Mouse (Mus musculus): ENCODE data around the gene Psmc5. TPM values are rescaled to one million over a fixed set of nuclear protein-coding genes. Genes with fewer than 3 reads are reported as not detected.
"Not testable (repeated sequence)": the region's sequence is repeated elsewhere in the genome, so short reads cannot be mapped to it uniquely, and the experiment has no call there.

The Psmc5 gene
- 100 to 1,000 TPM in 3 of 4 experiments, 10 to 100 TPM in 1; 99.8 to 112 (median 103) TPM for total RNA-seq (2022)

DNA sequence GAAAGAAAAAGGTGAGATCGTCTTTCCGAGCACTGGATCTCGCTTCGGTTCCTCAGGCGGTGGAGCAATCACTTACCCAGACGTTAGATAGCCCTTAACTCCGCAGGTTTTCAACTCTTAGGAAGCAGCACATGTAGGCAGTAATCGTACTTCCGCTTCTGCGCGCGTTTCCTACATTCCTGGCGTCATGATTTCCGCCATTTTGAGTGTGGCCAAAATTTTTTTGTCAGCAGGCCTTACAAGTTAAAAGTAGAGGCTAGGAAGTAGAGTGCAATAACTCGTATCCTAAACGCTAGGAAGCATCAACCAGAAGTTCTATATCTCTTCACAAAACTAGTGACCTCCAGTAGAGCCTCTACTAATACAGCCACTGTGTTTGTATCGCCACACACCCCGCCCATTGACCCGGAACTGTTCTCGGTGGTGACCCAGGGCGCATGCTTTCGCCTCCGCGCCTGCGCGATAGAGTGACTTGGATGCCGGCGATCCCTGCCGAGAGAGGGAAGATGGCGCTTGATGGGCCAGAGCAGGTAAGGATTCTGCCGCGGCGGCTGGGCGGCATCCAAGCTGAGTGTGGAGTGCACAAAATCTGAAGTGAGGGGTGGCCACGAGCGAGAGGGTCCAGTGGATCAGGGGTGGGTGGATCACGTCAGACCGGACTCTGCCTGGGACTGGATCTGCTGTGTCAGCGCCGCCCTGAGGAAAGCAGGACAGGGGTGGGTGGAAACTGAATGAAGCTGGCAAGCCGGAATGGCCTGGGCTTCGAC lies at the start of gene Psmc5, which contains the start of gene Ftsj3:
Gene Psmc5, plus strand, starts transcription at position 470 of the 767 bp plus-strand sequence.
Gene Ftsj3, minus strand, starts transcription at position 395 of the 767 bp plus-strand sequence.
- peak; percentile 99 for DNase-seq (ENCODE audit: low spot score)

DNA sequence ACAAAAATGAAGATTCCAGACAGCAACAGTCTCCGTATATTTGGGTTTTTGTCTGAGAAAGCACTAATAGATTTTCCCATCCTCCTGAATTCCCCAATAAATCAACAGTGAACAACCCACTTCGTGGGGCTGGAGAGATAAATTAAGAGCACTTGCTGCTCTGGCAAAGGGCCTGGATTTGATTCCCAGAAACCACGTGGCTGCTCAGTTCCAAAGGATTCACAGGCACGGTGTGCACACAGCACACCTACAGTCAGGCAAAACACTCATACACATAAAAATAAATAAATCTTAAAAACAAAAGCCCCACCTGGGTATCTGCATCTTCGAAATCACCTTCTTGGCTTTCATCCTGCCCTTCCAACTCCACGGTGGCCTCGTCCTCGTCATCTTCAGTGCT lies 43.2 kb upstream of the Psmc5 start:
- DNase-seq (ENCODE audit: low spot score): peak; percentile 22

DNA sequence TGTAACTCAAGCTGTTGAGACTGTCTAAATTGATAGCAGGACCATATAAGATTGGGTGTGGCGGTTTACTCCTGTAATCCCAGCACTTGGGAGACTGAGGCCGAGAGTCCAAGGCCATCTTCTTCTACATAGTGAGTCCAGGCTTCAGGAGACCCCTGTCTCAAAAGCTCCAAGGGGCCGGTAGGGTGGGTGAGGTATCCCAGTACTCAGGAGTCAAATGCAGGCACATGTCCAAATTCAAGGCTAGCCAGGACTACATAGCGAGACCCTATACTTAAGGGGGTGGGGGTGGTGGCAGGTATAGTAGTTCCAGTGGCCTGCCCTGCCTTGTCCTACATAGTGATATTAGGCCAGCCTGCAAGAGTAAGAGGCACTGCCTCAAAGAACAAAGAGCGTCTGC lies 41.1 kb upstream of the Psmc5 start:
- DNase-seq (ENCODE audit: low spot score): no peak

DNA sequence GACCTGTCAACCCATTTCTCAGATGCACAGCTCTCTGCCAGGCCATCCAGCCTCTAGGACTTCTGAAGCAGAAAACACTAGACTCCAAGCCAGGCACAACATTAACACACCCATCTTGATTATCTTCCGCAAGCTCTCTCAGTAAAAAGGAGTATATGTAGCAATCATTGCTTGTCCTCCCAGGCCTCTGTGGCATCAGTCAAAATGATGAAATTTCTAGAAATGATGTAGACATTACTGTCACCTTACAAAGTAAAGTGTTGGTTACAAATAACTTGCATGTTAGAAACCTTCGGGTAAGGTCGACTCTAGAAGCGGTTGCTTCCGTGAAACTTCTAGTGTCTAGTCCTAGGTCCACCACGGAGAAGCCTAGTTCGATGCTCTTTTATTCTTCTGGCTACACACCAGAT lies 40.5 kb upstream of the Psmc5 start:
- no peak for DNase-seq (ENCODE audit: low spot score)

DNA sequence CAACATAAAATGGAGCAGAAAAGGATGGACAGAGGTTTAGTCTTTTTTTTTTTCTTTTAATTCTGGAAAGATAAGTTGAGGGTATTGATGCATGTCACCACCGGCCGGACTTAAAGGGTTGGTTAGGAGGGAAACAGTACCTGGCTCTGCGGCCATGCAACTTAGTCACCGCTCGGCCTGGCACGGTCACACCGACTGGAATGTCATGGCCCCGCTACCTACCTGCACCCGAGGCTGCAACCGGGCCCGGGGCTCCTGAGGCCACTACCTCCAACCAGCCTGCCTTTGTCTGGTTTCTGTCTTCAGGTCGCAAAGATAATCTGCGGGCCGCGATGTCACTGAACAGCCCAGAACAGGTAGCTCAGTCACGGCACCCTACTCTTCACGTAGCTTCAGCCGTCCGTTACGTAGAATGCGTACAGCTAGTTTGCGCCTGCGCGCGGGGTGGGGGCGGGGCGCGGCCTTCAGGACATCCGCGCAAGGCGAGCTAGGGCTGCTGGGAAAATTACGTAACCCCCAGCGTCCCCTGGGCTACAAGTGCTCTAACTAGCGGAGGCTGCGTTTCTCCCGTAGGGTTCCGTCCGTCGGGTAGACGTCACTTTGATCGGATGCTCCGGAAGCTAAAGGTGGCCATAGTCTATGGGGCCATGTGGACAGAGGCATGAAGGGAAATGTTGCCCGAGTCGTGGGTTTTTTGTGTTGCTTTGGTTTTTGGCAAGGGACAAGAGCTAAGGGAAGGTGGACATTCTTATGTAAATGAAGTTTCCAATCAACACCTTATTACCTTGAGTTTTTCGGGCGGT lies 39.8 kb upstream of the Psmc5 start, which contains the start of gene Ccdc47:
Gene Ccdc47, minus strand, starts transcription at position 418 of the 803 bp plus-strand sequence.
- DNase-seq (ENCODE audit: low spot score): peak; percentile 97

DNA sequence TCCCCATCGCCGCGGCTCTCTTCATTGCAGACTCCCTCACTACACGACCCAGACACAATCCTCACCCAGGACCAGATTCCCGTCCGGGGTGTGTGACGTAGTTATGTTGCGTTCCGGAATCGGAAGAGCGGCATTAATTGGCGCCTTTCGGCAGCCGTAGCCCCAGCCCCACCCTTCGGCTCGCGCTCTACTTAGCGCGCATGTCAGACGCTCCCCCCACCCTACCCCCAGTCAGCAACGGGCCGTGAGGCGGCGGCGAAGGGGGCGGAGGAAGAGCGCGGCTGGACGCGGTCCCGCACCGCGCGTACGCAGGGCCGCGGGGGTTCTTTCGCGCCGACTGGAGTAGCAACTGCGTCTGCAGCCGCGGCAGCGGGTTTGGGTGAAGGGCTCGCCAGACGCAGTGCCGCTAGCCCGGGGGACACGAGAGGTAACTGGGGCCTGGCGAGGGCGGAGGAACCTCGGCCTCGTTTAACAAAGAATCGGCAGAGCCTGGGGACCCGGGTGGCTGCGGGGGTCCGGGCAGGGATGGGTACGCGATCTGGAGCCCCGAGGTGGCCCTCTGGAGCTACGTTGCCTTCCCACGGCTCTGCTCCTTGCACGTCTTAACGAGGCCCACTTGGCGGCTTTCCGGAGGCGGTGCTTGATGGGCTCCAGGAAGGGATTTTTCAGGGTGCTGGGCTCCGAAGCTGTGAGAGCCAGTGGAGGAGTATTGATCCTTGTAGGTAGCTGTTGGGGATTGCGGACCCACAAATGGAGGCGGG lies 39.0 kb upstream of the Psmc5 start, which contains the start of gene Ddx42:
Gene Ddx42, plus strand, starts transcription at position 197 of the 761 bp plus-strand sequence.
- peak; percentile 87 for DNase-seq (ENCODE audit: low spot score)

DNA sequence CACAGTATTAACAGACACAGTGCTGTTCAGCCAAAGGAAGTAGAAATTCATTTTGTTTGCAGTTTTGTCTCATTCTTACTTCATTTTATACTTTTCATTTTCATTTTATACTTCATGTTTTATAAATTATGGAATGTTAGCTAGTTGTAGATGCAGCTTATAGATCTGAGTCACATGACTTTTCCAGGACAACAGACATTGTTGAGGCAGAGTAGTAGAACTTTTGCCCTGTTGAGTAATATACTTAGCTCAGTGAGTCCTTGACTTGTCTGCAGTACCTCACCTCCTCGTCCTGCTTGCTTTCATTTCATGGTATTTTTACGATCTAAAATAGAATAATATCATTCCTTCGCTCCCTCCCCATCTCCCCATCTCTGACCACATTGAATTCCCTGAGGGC lies 35.4 kb upstream of the Psmc5 start:
- no peak for DNase-seq (ENCODE audit: low spot score)

DNA sequence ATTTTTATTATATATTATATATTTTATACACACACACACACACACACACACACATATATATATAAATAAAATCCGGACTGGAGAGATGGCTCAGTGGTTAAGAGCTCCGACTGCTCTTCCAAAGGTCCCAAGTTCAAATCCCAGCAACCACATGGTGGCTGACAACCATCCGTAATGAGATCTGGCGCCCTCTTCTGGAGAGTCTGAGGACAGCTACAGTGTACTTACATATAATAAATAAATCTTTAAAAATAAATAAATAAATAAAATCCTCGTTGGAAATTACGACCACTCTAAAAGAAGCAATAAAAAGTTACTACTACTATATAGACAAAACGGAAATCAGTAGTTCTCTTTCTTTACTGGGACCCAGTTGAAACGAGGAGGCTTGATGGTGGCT lies 22.0 kb upstream of the Psmc5 start:
- not testable (repeated sequence) for DNase-seq (ENCODE audit: low spot score)

DNA sequence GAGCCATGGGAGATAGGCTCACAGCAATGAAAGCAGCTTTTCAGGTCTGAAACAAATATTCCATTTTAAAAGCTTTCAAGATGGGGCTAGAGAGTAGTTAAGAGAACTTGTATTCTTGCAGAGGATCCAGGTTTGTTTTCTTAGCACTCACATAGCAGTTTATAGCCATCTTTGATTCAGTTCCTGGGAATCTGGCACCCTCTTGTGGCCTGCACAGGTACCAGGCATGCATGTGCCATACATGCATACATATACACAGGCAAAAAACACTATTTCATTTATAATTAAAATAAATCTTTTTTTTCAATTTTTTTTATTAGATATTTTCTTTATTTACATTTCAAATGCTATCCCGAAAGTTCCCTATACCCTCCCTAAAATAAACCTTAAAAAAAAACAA lies 9.1 kb upstream of the Psmc5 start:
- DNase-seq (ENCODE audit: low spot score): no peak

DNA sequence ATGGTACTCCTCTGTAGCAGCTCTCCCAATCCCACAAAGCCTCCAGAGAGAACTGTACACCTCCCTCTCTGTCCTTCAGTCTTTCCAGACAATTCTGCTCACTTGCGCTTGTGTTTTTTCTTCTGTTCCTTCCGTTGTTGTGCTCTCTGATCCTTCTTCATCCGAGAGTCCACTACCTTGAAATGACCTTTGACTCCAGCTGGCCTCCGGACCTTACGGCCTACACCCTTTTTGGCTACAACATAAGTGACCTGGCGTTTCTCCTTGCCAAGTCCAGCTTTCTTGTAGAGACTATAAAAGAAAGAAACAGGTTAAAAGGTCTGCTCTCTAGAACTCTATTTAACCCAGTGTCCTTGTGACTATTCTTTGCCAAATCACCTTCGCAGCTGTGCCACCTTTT lies 6.6 kb upstream of the Psmc5 start:
- DNase-seq (ENCODE audit: low spot score): no peak

DNA sequence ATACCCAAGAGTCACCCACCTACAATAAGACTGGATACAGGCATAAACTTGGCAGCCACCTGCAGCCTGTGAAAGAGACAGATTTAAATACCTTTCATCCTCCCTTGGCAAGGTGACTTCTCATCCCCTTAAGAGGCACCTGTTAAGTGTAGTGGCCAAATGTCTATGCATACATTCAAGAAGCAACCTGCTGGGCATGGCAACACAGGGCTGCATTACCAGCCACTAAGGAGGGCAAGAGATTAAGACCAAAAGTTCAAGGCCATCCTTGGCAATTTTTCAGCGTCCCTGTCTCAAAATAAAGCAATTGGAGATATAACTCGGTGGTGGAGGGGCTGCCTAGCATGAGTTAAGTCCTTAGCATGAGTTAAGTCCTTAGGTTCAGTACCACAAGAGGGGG lies 1.2 kb upstream of the Psmc5 start:
- no peak for DNase-seq (ENCODE audit: low spot score)

DNA sequence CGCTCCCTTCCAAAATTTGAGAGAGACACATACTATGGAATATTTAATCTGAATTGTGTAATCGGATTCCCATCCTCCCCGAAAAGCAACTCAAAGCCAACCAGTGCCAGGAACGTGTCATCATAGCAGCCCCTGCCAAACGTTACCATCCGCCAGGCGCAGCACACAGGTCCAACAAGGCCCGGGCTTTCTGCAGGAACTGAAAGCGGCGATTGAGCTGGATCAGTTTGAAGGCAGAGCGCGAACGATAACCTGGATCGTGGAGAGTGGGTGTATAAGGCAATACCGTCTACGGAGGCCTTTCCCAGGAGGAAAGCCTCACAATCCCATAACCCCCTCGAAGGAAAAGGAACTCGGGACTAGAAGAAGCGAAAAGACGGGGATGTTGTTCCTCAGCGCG lies 780 bp upstream of the Psmc5 start:
- no peak for DNase-seq (ENCODE audit: low spot score)

DNA sequence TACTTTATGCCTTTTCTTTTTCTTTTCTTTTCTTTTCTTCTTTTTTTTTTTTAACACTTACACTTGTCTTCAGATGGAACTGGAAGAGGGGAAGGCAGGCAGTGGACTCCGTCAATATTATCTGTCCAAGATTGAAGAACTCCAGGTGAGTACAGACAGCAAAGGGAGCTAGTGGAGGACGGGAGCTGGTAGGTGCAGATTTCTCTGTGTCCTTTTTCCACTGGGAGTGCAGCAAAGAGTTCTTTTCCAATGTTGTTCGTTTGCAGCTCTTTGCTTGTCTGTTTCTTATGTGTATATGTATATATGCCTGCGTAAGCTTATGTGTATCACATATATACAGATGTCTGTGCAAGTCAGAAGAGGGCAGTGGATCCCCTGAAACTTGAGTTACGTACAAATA lies 821 bp downstream of the Psmc5 start:
- DNase-seq (ENCODE audit: low spot score): no peak

DNA sequence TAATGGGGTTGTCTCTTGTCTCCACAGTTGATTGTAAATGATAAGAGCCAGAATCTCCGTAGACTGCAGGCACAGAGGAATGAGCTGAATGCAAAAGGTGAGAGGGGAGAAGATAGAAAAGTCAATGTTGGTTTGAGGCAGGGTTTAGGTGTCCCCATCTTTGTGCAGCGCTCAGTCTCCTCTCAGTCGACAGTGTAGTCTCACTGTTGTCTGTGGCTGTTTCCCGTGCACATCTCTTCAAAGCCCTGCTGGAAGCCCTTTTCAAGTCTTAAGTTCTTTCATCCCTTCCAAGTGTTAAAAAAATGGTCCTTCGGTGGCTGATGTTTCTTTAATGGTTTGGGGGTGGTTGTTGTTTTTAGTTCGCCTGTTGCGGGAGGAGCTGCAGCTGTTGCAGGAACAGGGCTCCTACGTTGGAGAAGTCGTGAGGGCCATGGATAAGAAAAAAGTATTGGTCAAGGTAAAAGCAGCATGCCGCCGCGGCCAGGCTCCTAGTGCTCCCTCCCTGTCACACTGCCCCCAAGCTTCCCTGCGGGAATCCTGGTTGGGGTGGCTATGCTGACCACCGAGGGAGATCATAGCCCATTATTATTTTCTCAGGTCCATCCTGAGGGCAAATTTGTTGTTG lies 5.0 kb downstream of the Psmc5 start:
- DNase-seq (ENCODE audit: low spot score): no peak

DNA sequence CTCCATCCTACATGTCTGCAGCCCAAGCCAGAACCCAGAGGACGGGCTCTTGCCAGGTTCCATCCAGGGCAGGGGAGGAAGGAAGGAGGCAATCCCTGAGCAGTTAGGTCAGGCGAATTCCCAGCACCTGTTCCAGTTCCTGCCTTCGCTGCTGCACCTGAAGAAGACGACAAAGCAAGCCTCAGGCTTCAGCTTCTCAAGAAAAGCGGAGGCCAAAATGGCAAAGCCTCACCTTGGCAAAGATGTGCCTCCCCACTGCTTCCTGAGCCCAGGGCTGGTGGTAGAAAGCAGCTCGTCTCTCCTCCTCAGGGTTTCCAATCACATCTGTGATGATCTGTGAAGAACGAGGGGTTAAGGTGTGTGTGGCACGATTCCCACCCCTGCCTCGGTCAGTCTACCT lies 8.0 kb downstream of the Psmc5 start:
- no peak for DNase-seq (ENCODE audit: low spot score)

DNA sequence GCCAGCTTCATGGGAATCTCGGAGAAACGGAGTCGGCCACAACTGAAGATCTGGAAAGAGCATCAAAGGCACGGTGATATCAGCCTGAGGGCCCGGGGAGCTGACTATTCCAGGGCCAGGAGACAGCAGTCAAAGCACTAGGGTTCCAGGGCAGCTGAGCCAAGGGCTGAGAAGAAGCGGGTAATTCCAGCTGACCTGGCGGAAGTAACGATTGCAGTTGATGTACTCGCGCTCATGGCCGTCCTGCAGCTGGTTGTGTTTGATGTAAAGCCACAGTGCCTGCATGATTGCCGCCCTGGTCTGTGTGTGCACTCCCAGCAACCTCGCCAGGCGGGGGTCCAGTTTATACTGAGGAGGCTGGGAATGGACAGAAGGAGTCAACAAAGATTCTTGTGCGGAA lies 9.0 kb downstream of the Psmc5 start:
- no peak for DNase-seq (ENCODE audit: low spot score)

DNA sequence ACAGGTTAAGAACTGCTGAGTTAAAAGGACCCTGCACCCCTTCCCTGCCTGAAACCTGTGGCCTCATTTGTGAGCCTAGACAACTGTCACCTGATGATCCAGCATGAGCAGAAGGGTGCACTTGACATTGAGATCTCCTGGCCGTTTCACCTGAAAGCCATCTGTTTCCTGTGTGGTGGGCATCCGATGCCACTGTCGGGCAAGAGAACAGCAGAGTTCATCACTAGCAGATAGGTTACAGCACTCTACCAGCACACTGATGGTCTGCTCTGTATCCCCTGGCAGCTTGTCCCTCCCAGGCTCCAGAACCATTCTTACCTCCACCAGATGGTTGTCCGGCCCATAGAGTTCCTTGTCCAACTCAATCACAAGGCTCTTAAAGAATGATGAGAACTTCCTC lies 9.6 kb downstream of the Psmc5 start:
- DNase-seq (ENCODE audit: low spot score): no peak

DNA sequence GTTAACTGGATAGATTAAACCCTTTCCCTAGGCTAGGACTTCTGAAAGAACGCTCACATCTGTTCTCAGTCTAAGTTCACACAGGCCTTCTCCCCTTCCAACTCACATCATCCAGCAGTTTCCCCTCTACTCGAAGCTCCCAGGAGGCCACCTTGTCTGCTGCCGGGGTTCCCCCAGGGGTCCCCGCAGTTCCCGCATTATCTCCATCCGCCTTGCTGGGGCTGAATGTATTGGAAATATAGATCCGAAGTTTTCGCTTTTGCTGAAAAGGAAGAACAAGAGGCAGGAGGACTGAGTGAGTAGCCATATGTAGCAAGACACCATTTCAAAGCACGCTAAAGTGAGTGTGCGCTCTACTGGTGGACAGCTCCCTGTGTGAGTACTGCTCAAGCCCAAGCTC lies 10.5 kb downstream of the Psmc5 start:
- no peak for DNase-seq (ENCODE audit: low spot score)

DNA sequence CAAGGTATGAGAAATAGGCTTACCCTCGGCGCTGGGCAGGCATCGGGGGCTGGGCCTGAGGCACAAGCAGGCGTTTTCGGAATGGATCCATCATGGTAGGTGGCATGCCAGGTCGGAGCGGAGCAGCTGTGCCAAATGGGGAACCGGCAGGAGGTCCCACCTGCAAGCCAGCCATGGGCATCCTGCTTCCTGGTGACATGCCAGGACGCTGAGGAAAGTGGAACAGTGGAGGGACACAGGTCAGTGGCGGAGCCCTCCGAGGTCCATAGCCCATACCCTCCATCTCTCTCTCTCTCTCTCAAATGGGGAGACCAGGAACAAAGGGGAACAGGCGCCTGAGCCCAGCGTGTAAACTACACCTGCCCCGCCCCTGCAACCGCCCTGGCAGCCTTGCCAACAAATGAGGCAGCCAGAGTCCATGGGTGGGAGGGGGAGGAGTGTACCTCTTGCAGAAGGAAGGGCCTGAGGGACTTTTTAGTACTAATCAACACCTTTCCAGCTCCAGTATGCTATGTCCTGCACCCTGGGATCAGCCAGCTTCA lies 11.4 kb downstream of the Psmc5 start:
- DNase-seq (ENCODE audit: low spot score): no peak

DNA sequence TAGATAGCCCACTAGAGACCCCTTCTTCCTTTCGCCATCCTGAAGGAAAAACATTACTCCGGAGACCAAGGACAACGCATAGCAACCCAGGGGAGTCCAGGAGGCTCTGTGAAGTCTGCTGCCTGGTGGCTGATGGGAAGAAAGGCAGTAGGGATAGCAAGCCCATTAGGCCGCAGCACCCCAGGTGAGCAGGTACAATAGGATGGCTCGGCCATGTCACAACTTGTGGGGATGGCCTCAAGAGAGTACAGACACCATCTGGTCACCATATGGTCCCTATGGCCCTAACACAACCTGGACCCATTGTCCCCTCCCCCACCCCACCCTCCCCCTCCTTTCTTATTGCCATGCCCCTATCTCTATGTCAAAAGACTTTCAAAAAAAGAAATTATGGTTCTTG lies 11.9 kb downstream of the Psmc5 start:
- no peak for DNase-seq (ENCODE audit: low spot score)

All from heart, adult 8-10 months (tissue).